Mouse (Mus musculus): ENCODE measurements around the gene Mrpl53. TPM values are rescaled to one million over a fixed set of nuclear protein-coding genes. Genes with fewer than 3 reads are reported as not detected.

Mrpl53 gene
- polyA plus RNA-seq (2014; fragmentation: Illumina TruSeq; extraction: RNeasy Lipid Tissue Mini Kit (QIAGEN cat#74804); ENCODE audit: low read depth, low replicate concordance): 22.0 TPM

DNA sequence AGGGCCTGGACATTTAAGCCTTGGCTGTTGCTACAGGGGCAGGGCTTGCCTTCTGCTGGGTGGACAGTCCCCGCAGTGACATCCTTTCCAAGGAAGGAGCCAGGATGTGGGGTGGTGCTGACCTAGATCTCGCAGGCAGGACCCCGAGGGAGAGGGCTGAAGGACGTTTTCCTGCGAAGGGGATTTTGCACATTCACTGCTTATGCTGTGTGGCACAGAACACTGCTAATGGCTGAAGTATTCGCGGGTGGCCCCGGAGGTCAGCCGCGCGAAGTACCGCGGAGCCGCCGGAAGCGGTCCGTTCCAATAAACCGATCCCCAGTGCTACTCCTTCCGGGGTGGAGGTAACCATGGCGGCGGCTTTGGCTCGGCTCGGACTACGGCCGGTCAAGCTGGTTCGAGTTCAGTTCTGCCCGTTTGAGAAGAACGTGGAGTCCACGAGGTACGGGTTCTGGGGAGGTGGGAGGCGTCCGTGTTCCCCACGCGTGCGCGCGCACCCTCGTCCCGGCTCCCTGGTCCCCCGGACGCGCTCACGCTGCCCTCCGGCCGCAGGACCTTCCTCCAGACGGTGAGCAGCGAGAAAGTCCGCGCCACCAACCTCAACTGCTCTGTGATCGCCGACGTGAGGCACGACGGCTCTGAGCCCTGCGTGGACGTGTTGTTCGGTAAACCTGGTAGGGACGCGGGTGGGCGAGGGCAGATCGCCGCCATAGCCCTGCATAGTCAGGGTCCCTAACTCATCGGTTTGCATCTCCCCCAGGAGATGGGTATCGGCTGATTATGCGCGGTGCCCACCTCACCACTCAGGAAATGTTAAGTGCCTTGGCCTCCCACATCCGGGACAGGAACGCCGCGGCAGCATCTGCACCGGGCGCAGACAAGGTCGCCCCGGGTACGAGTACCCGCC lies at the start of gene Mrpl53:
Gene Mrpl53 (plus strand): TSS at position 279 of the 907 bp plus-strand sequence.

GRCm38 (mm10) chr6:83070247-83070310 lies 38.8 kb upstream of the Mrpl53 start, which contains the start of gene Tlx2:
Gene Tlx2 (minus strand): TSS chr6:83070293.

GRCm38 (mm10) chr6:83077630-83078323 lies 31.1 kb upstream of the Mrpl53 start, which contains the start of gene Pcgf1:
Gene Pcgf1 (plus strand): TSS chr6:83077869.

DNA sequence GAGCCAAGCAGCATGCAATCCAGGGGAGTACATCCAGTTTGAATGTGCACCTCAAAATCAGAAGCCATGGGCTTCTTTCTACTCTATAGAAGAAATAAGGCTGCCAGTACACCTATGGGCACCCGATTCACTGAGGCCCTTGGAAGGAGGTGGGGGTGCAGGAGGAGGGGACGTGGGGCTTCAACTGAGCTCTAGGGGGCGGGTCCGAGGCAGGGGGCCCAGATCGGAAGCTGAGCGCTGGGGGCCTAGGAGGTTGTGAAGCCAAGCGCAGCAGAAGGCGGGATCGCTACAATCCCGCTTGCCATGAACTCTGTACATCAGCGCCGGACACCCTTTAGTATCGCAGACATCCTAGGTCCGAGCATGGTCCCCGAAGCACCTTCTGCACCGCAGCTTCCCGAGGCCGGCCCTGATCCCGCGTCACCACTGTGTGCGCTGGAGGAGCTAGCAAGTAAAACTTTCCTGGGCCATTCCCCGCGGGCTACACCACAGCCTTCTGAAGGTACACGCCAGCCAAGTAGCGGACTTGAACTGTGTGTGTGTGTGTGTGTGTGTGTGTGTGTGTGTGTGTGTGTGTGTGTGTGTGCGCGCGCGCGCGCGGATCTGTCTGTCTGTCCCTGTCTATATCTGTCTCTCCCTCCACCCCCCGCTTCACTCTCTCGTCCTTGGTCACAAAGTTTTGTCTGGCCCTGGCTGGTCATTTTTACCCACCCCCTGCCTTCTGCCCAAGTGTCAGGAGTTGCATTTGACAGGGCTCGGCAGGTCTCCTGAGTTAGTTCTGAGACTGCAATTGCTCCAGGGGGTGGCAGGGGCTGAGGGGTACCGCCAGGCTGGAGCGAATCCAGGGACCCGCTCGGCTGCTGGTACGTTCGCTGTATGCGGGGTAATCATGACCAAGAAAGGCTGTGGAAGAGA lies 22.5 kb upstream of the Mrpl53 start, which contains the start of gene Lbx2:
Gene Lbx2 (plus strand): TSS at position 247 of the 915 bp plus-strand sequence.

GRCm38 (mm10) chr6:83101316-83101687 lies 7.5 kb upstream of the Mrpl53 start, which contains the start of the genes Ccdc142 and Gm42688:
Gene Ccdc142 (plus strand): TSS chr6:83101601.
Gene Gm42688 (plus strand): TSS chr6:83101617.

DNA sequence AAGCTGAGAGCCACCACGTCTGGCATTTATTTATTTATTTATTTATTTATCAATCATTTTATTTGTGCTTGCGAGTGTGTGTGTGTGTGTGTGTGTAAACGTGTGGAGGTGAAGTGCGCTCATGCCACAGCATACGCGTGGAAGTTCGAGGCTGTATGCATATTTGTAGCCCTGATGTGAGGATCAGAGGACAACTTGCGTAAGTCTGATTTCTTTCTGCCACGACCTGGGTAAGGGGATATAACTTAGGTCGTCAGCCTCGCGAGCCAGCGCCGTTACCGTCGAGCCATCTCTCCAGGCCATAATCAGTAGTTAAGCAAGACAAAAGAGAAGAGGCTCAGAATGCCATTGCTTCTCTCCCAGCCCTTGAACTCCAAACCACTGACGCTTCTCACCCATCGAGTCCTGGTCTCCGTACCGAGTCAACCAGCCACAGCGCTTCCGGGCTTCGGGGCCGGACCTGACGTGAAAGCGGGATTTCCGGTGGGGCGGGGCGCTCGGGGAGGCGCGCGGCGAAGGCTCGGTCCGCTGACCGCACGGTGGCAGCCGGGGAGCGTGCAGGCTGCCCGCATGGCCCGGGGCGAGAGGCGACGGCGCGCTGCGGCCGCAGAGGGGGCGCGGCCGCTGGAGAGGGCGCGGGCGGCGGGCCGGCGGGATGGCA lies 6.3 kb downstream of the Mrpl53 start, which contains the start of gene Mogs:
Gene Mogs (plus strand): TSS at position 486 of the 661 bp plus-strand sequence.

DNA sequence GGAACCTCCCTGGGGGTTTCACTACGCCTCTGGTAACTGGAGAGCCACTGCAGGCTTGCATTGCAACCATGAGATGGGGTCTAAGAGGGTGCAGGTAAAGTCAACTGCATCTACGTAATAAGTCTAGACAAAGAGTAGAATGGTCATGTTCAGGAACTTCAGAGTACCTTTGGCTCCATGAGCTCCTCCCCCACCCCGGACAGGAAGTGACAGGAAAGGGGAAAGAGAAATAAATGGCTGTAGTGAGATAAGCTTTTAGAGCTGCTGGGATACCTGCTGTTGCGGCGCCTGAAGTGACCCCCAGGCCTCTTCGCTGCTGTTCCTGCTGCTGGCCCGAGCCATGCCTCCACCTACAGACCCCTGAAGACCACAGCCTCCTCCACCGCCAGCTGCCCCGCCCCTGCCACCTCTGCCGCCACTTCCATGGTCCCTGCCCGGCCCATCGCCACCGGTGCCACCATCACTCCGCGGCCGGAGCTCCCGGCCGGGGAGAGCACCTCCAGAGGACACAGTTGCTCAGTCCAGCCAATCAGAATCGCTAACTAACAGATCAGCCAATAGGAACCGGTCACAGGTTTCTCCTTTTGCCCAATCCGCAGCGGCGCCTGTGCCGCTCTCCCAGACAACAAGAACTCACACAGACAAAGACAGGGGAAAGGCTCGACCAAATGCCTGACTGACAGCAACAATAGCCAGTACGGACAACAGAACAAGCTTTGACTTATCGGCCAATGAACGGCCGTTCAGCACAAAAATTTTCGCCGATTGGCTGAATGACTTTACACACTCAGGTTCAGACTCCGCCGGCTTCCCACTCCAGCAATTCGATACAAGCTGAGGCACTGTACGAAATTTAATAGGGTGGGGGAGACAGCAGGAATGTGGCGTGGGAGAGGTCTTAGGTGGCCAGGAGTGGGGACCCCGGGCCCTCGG lies 12.4 kb downstream of the Mrpl53 start, which contains the start of gene Wbp1:
Gene Wbp1 (minus strand): TSS at position 630 of the 933 bp plus-strand sequence.

DNA sequence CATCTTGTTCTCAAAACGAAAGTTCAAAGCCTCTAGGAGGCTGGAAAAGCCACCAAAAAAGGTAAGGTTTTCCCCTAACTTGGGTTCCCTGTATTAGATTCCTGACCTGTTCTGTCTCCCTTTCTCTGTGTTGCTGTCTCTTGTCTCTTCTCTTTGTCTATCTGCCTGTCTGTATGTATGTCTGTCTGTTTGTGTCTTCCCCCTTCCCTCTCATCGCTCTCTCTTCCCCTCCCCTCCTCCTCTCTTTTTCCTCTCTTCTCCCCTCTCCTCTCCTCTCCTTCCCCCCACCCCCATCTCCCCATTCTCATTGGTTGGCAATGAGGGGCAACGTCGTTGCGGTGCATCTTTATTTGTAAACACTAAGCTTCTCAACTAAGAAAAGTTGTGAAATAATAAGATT lies 16.5 kb downstream of the Mrpl53 start, which contains the start of gene Ino80b:
Gene Ino80b (minus strand): TSS at position 101 of the 400 bp plus-strand sequence.

GRCm38 (mm10) chr6:83134951-83135513 lies 26.2 kb downstream of the Mrpl53 start, which contains the start of gene Rtkn:
Gene Rtkn (plus strand): TSS chr6:83135463.

GRCm38 (mm10) chr6:83156259-83156684 lies 47.4 kb downstream of the Mrpl53 start, which contains the start of the genes Wdr54 and 1700003E16Rik:
Gene Wdr54 (minus strand): TSS chr6:83156397.
Gene 1700003E16Rik (plus strand): TSS chr6:83156404.

Other genes starting within 250 kb of the Mrpl53 start
- gene Sema4f, start 169.3 kb upstream of the Mrpl53 start, polyA plus RNA-seq (2014; fragmentation: Illumina TruSeq; extraction: RNeasy Lipid Tissue Mini Kit (QIAGEN cat#74804); ENCODE audit: low read depth, low replicate concordance): not detected
- gene M1ap, start 162.1 kb upstream of the Mrpl53 start, polyA plus RNA-seq (2014; fragmentation: Illumina TruSeq; extraction: RNeasy Lipid Tissue Mini Kit (QIAGEN cat#74804); ENCODE audit: low read depth, low replicate concordance): 0.22 TPM
- gene Dok1, start 75.6 kb upstream of the Mrpl53 start, polyA plus RNA-seq (2014; fragmentation: Illumina TruSeq; extraction: RNeasy Lipid Tissue Mini Kit (QIAGEN cat#74804); ENCODE audit: low read depth, low replicate concordance): 0.41 TPM
- 1.3 TPM for gene Loxl3, start 74.9 kb upstream of the Mrpl53 start, polyA plus RNA-seq (2014; fragmentation: Illumina TruSeq; extraction: RNeasy Lipid Tissue Mini Kit (QIAGEN cat#74804); ENCODE audit: low read depth, low replicate concordance)
- 19.9 TPM for gene Aup1, start 54.5 kb upstream of the Mrpl53 start, polyA plus RNA-seq (2014; fragmentation: Illumina TruSeq; extraction: RNeasy Lipid Tissue Mini Kit (QIAGEN cat#74804); ENCODE audit: low read depth, low replicate concordance)
- gene Htra2, start 53.8 kb upstream of the Mrpl53 start, polyA plus RNA-seq (2014; fragmentation: Illumina TruSeq; extraction: RNeasy Lipid Tissue Mini Kit (QIAGEN cat#74804); ENCODE audit: low read depth, low replicate concordance): 3.1 TPM
- 3.0 TPM for gene Dqx1, start 51.2 kb upstream of the Mrpl53 start, polyA plus RNA-seq (2014; fragmentation: Illumina TruSeq; extraction: RNeasy Lipid Tissue Mini Kit (QIAGEN cat#74804); ENCODE audit: low read depth, low replicate concordance)
- not detected for gene Tlx2, start 38.7 kb upstream of the Mrpl53 start, polyA plus RNA-seq (2014; fragmentation: Illumina TruSeq; extraction: RNeasy Lipid Tissue Mini Kit (QIAGEN cat#74804); ENCODE audit: low read depth, low replicate concordance)
- 5.8 TPM for gene Pcgf1, start 31.2 kb upstream of the Mrpl53 start, polyA plus RNA-seq (2014; fragmentation: Illumina TruSeq; extraction: RNeasy Lipid Tissue Mini Kit (QIAGEN cat#74804); ENCODE audit: low read depth, low replicate concordance)
- not detected for gene Lbx2, start 22.7 kb upstream of the Mrpl53 start, polyA plus RNA-seq (2014; fragmentation: Illumina TruSeq; extraction: RNeasy Lipid Tissue Mini Kit (QIAGEN cat#74804); ENCODE audit: low read depth, low replicate concordance)
- not detected for gene Ccdc142, start 7.4 kb upstream of the Mrpl53 start, polyA plus RNA-seq (2014; fragmentation: Illumina TruSeq; extraction: RNeasy Lipid Tissue Mini Kit (QIAGEN cat#74804); ENCODE audit: low read depth, low replicate concordance)
- 1.2 TPM for gene Gm42688, start 7.4 kb upstream of the Mrpl53 start, polyA plus RNA-seq (2014; fragmentation: Illumina TruSeq; extraction: RNeasy Lipid Tissue Mini Kit (QIAGEN cat#74804); ENCODE audit: low read depth, low replicate concordance)
- 2.2 TPM for gene Mogs, start 6.5 kb downstream of the Mrpl53 start, polyA plus RNA-seq (2014; fragmentation: Illumina TruSeq; extraction: RNeasy Lipid Tissue Mini Kit (QIAGEN cat#74804); ENCODE audit: low read depth, low replicate concordance)
- gene Wbp1, start 12.5 kb downstream of the Mrpl53 start, polyA plus RNA-seq (2014; fragmentation: Illumina TruSeq; extraction: RNeasy Lipid Tissue Mini Kit (QIAGEN cat#74804); ENCODE audit: low read depth, low replicate concordance): 11.9 TPM
- gene Ino80b, start 16.4 kb downstream of the Mrpl53 start, polyA plus RNA-seq (2014; fragmentation: Illumina TruSeq; extraction: RNeasy Lipid Tissue Mini Kit (QIAGEN cat#74804); ENCODE audit: low read depth, low replicate concordance): not detected
- 0.28 TPM for gene Rtkn, start 26.4 kb downstream of the Mrpl53 start, polyA plus RNA-seq (2014; fragmentation: Illumina TruSeq; extraction: RNeasy Lipid Tissue Mini Kit (QIAGEN cat#74804); ENCODE audit: low read depth, low replicate concordance)
- 0.35 TPM for gene Wdr54, start 47.4 kb downstream of the Mrpl53 start, polyA plus RNA-seq (2014; fragmentation: Illumina TruSeq; extraction: RNeasy Lipid Tissue Mini Kit (QIAGEN cat#74804); ENCODE audit: low read depth, low replicate concordance)
- not detected for gene 1700003E16Rik, start 47.4 kb downstream of the Mrpl53 start, polyA plus RNA-seq (2014; fragmentation: Illumina TruSeq; extraction: RNeasy Lipid Tissue Mini Kit (QIAGEN cat#74804); ENCODE audit: low read depth, low replicate concordance)
- 19.5 TPM for gene Dctn1, start 56.9 kb downstream of the Mrpl53 start, polyA plus RNA-seq (2014; fragmentation: Illumina TruSeq; extraction: RNeasy Lipid Tissue Mini Kit (QIAGEN cat#74804); ENCODE audit: low read depth, low replicate concordance)
- not detected for gene Slc4a5, start 110.8 kb downstream of the Mrpl53 start, polyA plus RNA-seq (2014; fragmentation: Illumina TruSeq; extraction: RNeasy Lipid Tissue Mini Kit (QIAGEN cat#74804); ENCODE audit: low read depth, low replicate concordance)
- gene Mthfd2, start 216.9 kb downstream of the Mrpl53 start, polyA plus RNA-seq (2014; fragmentation: Illumina TruSeq; extraction: RNeasy Lipid Tissue Mini Kit (QIAGEN cat#74804); ENCODE audit: low read depth, low replicate concordance): 3.6 TPM
- gene Mob1a, start 217.0 kb downstream of the Mrpl53 start, polyA plus RNA-seq (2014; fragmentation: Illumina TruSeq; extraction: RNeasy Lipid Tissue Mini Kit (QIAGEN cat#74804); ENCODE audit: low read depth, low replicate concordance): 217 TPM
- 41.1 TPM for gene Bola3, start 240.1 kb downstream of the Mrpl53 start, polyA plus RNA-seq (2014; fragmentation: Illumina TruSeq; extraction: RNeasy Lipid Tissue Mini Kit (QIAGEN cat#74804); ENCODE audit: low read depth, low replicate concordance)